Mouse (Mus musculus) thymus, postnatal 0 days (tissue): ENCODE data around the gene Sdc4. TPM values are rescaled to one million over a fixed set of nuclear protein-coding genes. Genes with fewer than 3 reads are reported as not detected.

Experiments used
- DNase-seq: peaks from one replicate; pipeline ENCODE4 v3.0.0-alpha.2; 2015; ENCODE audit warnings: low spot score
- polyA plus RNA-seq: library from polyadenylated mRNA; unstranded; fragments of >200 nt; fragmentation: Nextera tagmentation; extraction: Ambion mirVana; gene quantifications from 2 replicates; pipeline ENCODE4 v1.2.1, GENCODE M21; 2015

The Sdc4 gene
- polyA plus RNA-seq, 1 experiment from 2014 or later: 40.4 TPM

- no peak for DNase-seq
Observed at GRCm38 (mm10) chr2:164431676-164432465, 11.8 kb downstream of the Sdc4 start.

DNA sequence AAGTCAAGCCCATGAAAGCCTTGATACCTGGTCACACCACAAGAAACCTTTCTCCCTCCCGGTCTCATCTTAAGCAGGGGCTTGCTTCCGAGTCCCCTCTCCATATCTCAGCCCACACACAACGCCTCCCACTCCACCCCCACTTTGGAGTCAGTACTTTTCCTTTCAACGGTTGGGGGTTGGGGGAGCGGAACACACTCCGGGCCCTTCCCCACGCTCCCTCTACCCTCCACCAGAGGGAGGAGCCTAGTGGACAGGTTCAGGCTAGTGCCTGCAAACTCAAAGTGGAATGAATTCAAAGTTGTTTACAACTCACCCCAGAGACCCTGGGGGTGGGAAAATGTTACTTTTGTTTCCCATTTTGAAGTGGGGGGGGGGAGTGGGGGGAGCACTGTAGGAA is 13.0 kb downstream of the Sdc4 start:
- DNase-seq: no peak

DNA sequence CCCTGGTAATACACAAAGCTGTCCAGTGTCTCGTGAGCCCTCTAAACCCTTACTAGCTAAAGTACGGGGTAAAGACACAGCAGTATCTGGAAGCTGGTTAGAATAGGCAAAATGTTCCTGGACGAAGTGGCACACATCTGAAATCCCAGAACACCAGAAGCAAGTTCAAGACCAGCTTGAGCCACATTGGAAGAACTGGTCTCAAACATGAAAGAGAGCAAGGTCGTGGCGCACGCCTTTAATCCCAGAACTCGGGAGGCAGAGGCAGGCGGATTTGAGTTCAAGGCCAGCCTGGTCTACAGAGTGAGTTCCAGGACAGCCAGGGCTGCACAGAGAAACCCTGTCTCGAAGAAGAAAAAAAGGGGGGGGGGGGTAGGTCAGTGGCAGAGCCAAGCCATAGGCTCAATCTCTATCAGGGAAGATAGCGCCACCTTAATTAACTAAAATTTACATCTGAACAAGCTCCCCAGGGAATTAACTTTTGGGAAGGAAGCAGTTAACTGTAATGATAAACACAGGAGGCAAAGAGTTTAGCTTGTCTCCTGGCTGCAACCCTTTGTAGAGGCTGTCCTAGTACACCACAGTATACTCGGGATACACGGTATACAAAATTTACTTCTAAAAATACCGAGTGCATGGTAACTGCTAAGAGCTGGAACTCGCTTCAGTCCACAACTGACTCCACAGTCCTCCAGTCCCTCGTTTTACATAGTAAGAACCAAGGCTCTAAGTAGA is 13.6 kb downstream of the Sdc4 start:
- no peak for DNase-seq

DNA sequence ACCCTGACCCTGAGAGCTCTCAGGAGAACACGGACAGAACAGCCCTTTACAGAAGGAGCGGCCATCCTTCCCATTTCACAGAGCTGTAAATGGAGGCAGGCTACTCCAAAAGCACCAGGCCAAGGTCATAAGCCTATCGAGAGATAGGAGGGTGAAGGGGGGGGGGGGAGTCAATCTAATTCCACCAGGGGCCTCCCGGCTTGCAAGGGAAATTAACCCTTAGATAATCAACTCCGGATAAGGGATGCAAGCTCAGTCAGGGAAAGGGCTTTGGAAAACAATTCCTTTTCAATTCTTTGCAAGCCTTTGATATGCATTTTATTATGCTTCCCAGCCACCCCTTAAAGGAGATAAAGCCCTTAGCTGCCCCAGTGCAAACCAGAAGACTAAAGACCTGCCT is 15.2 kb downstream of the Sdc4 start:
- DNase-seq: no peak

- no peak for DNase-seq
Observed at GRCm38 (mm10) chr2:164426952-164427351, 16.7 kb downstream of the Sdc4 start.

GRCm38 (mm10) chr2:164426121-164426520 is 17.6 kb downstream of the Sdc4 start:
- DNase-seq: no peak

- no peak for DNase-seq
Observed at GRCm38 (mm10) chr2:164425401-164425800, 18.3 kb downstream of the Sdc4 start.

DNA sequence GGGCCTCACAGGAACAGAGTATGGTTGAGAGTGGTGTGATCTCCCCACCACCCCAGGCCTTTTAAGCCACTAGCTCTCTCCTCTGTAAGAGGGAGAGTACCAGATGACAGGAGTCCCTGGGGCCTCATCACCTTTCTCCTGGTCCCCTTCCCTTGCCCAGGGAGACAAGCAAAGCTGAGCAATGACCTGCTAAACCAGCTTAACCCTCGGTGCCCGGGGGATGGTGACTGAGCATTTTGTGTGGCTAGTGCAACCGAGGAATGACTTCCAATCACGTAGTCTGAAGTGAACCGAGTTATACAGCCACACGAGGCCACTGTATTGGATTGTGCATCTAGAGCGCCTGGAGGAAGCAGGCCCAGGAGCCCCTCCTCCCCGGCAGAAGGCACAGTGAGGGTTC is 19.3 kb downstream of the Sdc4 start:
- no peak for DNase-seq

- DNase-seq: no peak
Observed at GRCm38 (mm10) chr2:164423464-164423863, 20.2 kb downstream of the Sdc4 start.

DNA sequence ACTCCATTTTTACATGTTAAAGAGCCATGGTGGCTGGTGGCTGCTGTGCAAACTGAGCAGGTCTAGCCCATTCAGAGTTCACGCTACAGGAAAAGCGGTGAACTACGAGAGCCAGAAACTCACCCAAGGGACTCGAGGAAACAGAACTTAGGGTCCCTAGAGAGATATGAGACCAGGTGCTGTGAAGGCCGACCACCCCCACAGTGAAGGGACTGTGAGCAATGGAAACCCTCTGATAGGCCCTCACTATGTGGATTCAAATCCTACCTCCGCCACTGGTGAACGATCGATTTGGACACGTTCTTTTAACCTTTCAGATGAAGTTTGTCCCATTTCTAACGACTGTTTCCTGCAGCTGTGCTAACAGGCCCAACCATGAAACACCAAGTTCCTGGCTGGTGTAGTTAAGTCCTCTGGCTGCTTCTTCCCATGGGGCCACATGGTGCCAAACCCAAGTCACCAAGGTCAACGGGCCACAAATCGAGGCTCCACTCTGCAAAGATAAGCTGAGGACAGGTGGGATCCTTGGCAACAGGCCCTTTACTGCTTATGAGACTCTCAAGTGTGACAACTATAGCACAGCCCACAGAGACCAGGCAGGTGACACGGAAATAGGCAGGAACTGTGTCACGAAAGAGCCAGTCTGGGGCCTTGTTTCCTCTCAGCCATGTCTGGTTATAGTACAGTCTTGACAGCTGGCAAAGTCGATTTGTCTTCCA is 20.9 kb downstream of the Sdc4 start:
- DNase-seq: peak; percentile 9

GRCm38 (mm10) chr2:164421979-164422378 is 21.7 kb downstream of the Sdc4 start:
- DNase-seq: no peak

- DNase-seq: no peak
Observed at GRCm38 (mm10) chr2:164421306-164421705, 22.4 kb downstream of the Sdc4 start.

- DNase-seq: no peak
Observed at GRCm38 (mm10) chr2:164419489-164419888, 24.2 kb downstream of the Sdc4 start.

DNA sequence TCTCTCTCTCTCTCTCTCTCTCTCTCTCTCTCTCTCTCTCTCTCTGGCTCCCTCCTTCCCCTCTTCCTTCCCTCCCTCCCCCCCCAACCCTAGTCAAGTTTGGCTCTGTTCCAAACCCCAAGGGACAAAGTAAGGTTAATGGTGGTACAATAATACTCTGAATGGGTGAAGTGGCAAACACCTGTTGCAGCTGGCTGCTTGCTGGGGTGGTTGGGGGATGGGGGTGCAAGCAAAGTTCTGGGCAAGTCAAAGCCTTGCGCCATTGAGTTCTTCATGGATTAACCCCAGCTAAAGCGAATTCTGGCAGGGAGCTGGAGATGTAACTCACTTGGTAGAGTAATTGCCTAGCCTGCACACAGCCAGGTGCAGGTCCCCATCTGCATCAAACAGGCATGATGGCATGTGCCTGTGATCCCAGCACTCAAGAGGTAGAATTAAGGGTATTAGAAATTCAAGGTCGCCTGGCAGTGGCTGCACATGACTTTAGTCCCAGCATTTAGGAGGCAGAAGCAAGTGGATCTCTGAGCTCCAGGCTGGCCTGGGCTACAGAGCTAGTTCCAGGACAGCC is 25.3 kb downstream of the Sdc4 start:
- no peak for DNase-seq

GRCm38 (mm10) chr2:164417198-164417597 is 26.5 kb downstream of the Sdc4 start:
- no peak for DNase-seq

- no peak for DNase-seq
Observed at GRCm38 (mm10) chr2:164414581-164414980, 29.1 kb downstream of the Sdc4 start.

DNA sequence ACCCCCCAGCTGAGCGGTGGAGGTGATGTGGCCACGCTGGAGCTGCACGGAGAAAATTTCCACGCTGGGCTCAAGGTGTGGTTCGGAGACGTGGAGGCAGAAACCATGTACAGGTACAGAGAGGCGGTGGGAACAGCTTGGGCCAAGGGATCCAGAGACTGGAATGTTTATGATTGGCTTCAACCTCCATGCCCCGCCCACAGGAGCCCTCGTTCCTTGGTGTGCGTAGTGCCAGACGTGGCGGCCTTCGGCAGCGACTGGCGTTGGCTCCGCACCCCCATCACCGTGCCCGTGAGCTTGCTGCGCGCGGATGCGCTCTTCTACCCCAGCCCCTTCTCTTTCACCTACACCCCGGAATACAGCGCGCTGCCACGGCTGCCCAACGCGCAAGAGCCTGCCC is 29.5 kb downstream of the Sdc4 start:
- DNase-seq: no peak

DNA sequence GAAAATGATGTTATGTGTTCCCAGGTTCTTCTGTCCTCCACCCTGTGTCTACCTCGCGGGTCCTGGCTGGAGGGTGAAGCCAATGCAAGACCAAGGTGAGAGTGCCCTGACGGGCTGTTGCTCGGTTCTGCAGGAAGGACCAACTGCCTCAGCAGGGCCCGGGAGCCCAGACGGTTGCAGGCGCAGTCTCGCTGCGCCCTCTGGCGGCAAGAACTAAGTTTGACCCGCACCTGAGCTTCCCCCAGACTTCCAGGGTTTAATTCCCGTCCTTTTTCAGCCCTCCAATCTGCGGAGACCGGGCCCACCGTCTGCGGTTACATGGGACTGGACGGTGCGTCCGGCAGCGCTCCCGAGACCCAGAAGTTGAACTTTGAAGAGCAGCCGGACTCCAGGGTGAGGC is 36.0 kb downstream of the Sdc4 start:
- peak; percentile 48 for DNase-seq

DNA sequence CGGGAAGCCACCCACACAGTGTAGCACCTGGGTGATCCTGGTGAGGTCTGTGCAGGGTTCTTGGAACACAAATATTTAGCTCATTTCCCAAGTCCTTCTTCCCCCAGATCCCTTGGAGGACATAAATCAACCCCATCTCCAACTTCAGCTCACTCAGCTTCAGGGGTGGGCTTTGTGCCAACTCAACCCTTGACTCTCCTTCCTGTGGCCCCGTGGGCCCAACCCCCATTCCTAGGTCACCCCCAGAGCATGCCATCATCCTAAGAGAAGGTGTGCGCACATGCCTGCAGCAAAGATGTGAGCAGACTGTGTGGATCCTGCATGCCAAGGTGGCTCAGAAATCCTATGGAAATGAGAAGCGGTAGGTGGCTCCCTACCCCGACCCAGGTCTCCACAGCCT is 38.2 kb downstream of the Sdc4 start:
- DNase-seq: no peak

DNA sequence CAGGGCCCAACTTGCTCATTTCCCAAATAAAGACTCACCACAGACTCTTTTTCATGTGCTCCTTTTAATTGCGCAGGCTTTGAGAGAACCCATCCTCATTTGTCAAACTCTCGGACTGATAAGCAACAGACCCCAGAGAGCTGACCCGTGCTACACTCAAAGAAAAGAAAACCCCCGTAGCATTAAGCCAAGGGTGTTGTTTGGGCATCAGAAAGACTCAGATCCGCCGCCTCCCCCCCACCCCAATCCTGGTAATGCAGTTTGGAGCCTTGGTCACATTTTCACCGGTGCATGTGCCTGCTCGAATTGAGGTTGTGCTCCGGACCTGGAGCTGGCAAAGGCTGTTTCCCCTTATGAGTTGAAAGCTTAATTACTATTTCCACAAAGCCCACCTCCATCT is 38.6 kb downstream of the Sdc4 start, which contains the start of gene Matn4:
Gene Matn4 (minus strand): TSS at position 101 of the 400 bp plus-strand sequence.
- no peak for DNase-seq

- DNase-seq: no peak
Observed at GRCm38 (mm10) chr2:164404082-164404990, 39.4 kb downstream of the Sdc4 start.
